Mouse (Mus musculus) neutrophil, adult 65 days (primary cell): Measurements from ENCODE around the gene Gm8232. TPM values are rescaled to one million over a fixed set of nuclear protein-coding genes. Genes with fewer than 3 reads are reported as not detected.

Experiments
- total RNA-seq: library from RNA; stranded (reverse); gene quantifications from 2 replicates; pipeline ENCODE4 v1.2.4, GENCODE M21; 2023

The Gm8232 gene
- not detected in 2 replicates for total RNA-seq

GRCm38 (mm10) chr14:44433335-44433734 is at the start of gene Gm8232:
Gene Gm8232 (plus strand): TSS chr14:44433635.

GRCm38 (mm10) chr14:44410588-44410987 is 22.8 kb upstream of the Gm8232 start, which contains the start of gene Gm3371:
Gene Gm3371 (minus strand): TSS chr14:44410688.

Other genes with a start within 250 kb of the Gm8232 start
- not detected in 2 replicates for gene Gm8212, start 236.0 kb upstream of the Gm8232 start, total RNA-seq
- not detected in 2 replicates for gene 4930503E14Rik, start 220.4 kb upstream of the Gm8232 start, total RNA-seq
- gene Gm8220, start 148.1 kb upstream of the Gm8232 start, total RNA-seq, result not detected in 2 replicates
- gene Gm5930, start 95.1 kb upstream of the Gm8232 start, total RNA-seq, result not detected in 2 replicates
- not detected in 2 replicates for gene Gm8229, start 68.3 kb upstream of the Gm8232 start, total RNA-seq
- gene Gm3371, start 22.9 kb upstream of the Gm8232 start, total RNA-seq, result not detected in 2 replicates
- not detected in 2 replicates for gene BC061237, start 58.8 kb downstream of the Gm8232 start, total RNA-seq
- not detected in 2 replicates for gene Gm17093, start 84.6 kb downstream of the Gm8232 start, total RNA-seq
- not detected in 2 replicates for gene Gm8247, start 149.5 kb downstream of the Gm8232 start, total RNA-seq
- gene Gm5624, start 194.3 kb downstream of the Gm8232 start, total RNA-seq, result not detected in 2 replicates